Mouse (Mus musculus) CD8-positive naive resting alpha-beta T cell, adult 2 months (primary cell): ENCODE data around the gene Mtcl1.

Source experiments
- DNase-seq, 2 experiments: peaks; one replicate each; pipeline ENCODE4 v3.0.0; 2022; ENCODE audit warnings: low read depth in 2 of 2, low spot score in 2 of 2

Mtcl1 gene

DNA sequence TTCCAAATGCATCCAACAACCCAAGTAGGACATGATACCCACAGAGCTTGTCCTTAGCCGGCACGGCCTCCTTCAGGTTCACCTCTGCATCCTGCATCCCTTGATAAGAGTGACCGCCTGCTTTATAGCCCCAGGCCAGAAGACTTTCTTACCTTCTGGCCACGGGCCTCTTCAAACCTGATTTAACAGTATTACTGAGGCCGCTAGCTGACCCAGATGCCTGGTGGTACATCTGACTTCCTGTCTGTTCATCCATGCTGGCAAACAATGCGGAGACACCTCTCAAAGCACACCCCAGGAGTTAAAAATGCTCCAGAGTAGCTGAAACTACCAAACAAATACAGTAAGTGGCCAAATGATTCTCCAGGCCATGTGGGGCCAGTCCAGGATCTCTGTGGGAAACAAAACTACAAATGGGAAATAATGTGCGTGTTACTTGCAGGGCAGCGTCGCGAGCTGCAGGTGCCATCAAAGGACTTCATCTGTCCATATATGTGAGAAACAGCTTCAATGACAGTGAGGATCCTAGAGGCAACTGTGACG, 38.6 kb downstream of the Mtcl1 start:
- no peak for DNase-seq

DNA sequence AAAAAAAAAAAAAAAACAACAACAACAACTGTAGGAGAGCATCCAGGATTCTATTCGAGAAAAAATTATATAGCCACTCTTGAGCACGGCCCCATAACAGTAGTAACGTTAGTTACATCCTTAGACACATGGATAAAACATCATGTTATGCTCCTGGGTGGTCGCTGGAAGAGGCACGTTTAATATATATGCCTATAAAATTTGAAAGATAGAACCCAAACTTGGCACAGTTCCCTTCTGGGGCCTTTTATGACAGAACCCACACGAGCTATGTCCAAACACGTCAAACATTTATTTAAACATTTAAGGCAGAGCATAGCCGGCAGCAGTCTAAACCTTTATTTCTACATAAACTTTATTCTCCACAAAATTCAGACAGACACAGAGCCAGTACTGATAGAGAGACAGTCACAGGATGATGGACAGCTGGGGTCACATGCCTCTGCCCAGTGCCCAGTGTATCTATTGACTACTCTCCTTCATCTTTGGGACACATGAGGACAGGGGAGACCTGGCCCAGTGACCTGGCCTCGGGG, 40.4 kb downstream of the Mtcl1 start:
- no peak for DNase-seq

DNA sequence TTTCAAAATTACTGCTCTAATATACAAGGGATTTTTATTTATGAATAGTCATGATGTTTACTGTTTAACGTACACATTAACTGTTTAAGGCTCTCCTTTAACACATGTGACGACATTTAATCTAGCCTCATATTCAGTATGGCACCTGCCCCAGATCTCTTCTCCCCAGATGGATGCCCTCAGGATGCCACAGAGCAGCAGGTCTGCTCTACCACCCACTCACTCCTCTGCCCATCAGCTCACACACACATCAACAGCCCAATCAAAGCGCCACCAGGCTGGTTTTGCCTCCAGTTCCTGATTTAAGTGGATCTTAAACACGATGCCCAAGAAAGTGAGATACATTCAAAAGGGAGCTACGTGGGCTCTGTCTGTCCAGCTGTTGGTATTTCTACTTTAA, 41.1 kb downstream of the Mtcl1 start:
- DNase-seq, result no peak

DNA sequence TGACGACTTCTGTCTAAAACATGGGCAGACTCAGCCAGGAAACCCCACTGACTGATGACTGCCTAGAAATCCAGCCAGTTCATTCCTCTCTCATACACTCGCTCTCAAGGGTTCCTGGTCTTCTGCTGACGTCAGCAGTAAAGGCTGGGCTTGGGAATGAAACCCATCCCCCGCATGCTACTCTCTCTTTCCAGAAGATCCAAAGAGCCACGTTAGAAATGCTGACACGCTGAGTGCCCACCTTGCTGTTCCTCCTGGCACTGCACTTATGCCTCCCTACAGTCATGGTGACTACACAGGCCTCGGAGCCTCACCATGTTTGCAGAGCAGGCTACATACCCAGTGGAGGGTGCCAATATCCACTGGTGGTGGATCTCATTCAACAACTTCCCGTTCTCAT, 41.7 kb downstream of the Mtcl1 start:
- no peak for DNase-seq

DNA sequence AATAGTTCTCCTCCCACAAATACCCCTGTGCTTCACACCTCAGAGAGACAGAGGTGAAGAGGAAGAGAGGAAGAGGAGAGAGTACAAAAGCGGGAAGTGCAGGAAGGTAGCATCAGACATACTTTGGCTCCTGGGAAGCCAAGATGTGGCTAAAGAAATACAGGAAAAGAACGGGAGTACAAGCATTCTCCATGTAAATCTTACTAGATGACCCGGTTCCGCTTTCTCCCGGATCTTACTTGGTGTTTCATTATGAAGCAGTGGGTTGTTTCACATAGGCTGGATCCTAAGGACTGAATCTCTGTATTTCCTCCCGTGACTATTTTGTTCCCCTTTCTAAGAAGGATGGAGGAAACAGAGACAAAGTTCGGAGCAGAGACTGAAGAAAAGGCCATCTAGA, 43.9 kb downstream of the Mtcl1 start:
- DNase-seq, result no peak

DNA sequence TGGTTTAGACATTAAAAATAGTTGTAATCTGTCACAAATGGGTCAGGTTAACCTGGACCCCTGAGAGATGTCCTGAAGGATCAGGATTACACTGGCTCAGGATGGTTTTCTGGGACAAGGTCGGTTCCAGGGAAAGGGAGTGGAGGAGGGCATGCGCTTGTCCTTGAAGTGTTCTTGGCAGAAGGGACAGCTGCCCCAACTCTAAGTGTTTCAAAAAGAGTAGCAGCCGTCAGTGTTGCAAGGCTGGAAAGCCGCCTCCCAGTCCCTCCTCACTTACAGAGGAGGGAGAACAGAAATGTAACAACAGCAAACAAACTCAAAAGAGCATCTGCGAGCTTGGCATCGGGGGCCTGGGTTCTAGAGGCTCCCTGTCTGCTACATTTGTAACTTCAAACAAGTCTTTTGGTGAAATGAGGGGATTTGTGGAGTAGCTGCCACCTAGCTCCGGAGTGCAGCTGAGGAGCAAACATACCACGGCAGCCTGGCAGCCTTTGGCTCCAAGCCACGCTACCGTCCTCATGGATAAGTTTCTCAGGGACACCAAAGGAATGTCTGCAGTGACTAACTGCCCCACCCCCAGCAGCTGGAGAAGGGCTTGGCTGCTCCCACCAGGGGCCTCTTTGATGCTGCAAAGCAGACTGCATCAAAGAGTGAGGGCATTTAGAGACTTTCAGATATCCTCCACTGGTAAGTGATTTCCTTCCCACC, 44.5 kb downstream of the Mtcl1 start:
- no peak for DNase-seq

DNA sequence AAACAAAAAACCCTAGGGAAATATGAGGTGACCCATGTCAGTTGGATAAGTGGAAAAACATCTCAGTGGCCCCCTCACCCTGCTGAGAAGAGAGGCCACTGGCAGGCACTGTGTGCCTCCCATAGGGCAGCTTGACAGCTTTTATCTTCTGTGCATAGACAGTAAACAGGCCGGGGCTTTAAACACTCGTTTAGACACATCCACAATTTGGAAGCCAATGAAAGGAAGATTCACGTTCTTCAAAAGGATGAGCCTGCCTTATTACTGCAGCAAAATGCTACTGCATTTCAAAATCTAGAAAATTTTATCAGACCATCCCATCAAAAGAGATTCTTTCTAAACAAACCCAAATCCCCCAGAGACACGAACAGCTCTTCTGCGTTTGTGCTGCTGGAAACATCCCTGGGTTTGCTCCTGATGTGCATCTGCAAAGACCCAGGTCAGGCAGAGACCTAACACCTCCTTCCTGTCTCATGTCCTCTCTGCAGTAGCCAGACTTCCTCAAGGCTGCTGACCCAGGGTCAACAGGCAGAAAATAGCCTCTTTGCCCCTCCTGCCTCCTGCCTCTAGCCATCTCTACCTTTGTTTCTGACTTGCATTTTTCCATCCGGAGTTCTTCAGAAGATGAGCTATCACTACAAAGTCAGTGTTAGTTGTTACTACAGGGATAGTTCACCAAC, 46.6 kb downstream of the Mtcl1 start:
- DNase-seq, result no peak

DNA sequence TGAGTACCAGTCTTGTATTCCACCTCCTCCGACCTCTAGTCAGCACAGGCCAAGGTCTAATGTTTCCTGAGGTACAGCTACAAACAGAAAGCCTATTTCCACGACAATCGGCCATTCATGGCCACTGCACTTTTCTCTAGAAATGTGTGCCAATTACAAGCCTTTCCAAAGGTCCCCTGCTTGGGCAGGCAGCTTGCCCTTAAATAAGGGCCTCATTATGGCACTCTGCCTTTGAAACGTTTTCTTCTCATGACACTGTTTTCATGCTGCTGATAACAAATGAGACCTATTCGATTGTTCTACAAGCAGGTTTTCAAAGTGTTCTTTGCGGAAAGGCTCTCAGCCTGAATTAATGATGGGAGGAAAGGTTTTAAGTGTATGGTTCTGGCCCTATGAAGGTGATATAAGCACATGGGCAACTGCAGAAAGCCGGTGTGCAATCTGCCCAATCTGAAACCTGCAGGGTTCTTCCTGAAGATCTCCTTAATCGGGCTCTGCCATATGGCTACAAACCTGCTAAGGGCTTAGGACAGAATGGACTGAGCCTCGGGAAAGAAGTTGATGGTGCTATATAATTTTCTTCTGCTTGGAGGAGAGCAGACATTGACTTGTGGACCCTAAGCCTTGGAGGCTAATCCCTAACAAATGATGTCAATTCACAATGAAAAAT, 47.8 kb downstream of the Mtcl1 start:
- no peak for DNase-seq

DNA sequence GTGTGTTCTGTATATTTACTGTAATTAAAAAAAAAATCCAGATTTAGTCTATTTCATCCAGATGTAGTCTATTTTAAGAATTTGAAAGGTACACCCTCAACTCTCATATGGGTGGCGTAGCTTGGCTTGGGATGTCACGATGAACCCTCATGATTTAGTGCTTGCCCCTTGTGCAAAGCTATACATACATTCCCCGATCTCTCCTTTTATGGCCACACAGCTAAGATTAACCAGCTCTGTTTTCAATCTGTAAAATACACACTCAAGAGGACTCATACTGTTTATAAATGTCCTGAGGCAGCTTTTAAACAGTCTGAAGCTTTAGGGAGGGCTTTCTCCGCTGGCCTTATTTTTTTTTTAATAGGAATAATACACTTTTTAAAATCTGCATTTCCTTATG, 49.8 kb downstream of the Mtcl1 start:
- DNase-seq, result no peak

DNA sequence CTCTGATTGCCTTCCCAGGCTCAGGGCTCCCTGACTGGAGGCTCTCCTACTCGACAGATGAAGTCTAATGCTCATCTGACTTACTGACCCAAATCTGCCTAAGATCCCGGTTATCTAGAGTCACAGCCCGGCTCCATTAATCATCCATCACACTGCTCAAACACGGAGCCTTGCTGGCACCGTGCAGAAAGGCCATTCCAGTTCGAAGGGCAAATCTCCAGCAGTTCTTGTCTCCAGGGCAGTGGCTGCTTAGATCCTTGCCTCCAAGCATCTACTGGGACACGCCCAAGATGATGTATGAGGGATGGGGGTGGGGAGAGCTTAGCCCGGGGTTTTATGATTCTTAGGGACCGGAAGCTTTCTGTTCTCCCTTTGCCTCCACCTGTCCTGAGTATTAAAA, 55.0 kb downstream of the Mtcl1 start:
- DNase-seq, result no peak

DNA sequence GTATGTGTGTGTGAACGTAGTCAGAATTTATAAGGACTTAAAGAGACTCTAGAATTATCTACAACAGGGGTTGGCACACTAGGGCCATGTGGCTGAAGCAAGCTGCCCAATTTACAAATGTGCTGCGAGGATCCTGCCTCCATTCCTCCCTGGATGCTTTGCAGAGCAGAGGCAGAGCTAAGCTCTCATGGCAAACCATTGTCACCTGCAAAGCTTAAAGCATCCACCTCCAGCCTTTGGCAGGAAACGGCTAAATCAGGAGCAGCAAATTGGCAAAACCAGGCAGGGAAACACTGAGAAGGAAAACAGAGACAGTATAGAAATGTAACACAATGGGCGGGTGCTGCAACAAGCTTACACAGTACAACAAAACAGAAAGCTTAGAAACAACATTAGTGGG, 61.2 kb downstream of the Mtcl1 start:
- no peak for DNase-seq

DNA sequence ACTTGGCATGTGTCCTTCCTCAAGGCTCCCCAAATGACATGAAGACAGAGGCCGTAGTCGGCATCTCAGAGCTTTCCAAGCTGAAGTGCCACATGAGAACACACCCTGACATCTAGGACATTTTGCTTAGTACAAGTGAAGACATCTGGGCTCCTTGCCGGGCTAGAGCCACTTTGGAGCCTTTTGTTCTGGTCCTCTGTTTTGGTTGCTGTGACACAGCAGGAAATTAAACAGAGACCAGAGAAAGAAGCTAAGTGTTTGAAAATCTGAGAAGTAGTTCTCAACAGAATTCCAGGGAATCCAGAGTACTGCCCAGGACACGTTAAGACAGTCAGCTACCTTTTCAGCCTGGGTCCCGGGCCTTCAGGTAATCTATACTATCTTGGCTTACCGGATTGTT, 68.2 kb downstream of the Mtcl1 start:
- no peak for DNase-seq

DNA sequence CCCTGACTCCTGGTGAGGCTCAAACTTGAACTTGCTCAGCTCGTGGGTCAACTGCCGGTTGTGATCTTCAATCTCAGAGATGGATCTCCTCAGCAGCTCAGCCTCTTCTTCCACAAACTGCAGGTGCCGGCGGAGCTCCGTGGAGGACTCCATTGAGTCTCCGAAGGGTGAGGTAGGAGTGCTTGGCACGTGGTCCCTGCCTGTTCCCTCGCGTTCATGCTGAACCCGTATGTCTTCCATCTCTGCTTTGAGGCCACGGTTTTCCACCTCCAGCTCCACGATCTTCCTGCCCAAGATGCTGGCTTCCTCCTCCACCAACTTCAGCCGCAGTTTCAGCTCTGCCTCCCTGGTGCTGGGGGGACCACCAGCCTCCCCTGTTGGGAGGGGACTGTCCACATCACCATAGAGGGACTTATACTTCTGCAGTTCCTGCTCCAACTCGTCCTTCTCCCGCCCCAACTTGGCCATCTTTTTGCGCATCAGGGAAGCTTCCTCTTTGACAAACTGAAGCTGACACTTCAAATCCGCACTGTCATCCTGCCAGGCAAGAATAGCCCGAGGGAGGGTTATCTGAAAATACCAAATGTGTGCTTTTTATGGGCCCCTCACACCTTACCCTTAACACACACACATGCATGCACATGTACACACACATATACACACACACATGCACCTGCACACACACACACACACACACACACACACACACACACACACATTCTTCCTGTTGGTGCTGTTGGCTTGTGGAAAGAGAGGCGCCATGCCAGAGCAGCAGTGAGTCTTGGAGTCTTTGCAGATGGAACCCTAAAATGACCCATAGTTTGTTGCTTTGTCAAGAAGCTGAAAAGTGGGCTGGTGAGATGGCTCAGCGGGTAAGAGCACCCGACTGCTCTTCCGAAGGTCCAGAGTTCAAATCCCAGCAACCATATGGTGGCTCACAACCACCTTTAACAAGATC, 69.4 kb downstream of the Mtcl1 start:
- no peak for DNase-seq

DNA sequence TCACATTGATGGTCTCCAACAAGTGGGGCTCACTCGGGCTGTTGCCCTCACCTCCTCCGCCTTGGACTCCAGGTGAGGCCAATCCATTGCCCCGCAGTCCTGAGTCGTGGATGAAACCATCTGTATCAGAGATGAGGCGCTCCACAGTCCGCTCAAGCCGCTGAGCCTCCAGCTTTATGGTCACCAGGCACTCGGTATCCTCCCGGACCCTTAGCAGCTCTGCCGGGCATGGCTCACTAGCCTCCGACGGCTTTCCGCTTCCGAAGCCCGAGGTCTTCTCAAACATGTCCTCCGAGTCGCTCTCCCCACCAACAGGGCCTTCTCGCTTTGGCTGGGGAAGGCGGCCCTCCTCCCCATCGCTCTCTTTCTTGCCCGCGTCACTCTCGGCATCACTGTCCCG, 70.2 kb downstream of the Mtcl1 start:
- DNase-seq, result no peak

DNA sequence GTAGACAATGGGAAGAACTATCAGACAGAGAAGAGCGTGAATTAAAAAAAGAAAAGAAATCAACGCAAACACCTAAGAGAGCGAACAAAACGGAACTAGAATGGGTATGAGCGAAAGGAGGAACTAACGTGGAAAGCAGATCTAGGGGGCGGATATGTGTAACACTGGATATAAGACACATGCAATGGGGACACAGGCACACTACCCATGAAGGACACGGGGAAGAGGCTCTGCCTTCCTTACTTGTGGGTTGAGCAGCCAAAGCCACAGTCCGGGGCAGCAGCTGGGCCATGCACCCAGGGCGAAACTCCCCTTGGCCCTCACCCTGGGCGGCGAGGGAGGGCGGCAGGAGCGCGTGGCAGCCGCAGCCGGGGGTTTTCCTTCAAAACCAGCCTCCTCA, 71.4 kb downstream of the Mtcl1 start:
- no peak for DNase-seq

DNA sequence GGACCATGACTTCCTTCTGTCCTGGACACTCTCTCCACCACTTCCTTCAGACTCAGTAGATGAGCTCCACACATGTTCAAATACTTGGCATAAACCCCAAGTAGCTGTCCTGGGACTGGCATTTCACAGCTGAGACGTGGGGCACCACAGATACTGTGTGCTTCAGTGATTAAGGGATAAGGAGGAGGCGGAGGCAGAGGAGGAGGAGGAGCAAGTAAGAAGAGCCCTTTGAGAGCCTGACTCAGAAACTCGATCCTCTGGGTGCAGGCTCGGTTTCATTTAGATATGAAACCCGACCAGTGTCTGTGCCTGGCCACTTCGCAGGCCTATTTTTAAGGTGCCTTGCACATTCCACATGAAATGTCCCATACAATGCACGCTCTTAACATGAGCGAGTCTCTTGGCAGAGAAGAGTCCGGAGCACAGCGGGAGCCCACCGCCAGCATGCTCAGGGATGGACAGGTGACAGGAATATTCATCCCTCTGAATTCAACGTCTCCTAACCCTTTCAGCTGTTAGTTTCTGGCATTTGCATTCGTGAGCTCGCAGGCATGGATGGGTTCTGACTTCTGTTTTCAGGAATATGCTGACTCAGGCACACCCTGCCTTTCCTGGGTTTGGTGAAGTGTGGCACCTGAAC, 74.8 kb downstream of the Mtcl1 start:
- DNase-seq, result no peak

DNA sequence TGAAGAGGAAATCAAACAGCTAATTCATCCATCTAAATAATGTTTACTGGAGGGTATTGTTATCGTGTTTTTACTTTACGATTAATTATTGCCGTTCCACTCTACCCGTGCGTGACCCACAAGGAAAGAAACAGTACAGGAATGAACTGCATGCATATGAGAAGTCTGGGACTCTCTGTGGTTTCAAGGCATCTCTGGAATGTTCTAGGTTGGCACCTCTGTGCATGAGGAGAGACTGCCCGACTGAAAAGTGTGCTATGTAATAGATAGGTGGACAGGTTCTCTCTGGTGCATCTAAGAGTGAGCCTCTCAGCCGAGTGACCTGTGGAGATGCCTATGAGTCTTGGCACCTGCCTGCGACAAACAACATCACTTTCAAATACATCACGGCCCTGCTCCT, 78.7 kb downstream of the Mtcl1 start:
- no peak for DNase-seq

DNA sequence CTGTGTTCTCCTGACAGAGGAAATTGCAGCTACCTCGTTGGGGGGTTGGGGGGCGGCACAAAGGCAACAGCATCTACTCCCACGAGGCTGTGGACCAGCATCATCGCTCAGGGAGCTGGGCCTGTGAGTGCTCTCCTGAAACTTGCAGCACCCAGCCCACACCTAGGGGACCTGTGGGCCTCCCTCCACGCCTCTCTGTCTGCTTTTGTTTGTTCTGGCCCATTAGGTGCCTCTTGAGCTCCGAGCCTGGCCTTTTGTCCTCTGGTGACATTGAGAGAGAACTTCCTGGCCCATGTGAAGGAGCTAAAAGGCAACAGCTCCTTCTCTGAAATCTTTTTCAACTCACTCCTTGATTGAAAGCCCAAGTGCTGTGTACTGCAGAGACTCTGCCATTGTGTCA, 79.8 kb downstream of the Mtcl1 start:
- no peak for DNase-seq

DNA sequence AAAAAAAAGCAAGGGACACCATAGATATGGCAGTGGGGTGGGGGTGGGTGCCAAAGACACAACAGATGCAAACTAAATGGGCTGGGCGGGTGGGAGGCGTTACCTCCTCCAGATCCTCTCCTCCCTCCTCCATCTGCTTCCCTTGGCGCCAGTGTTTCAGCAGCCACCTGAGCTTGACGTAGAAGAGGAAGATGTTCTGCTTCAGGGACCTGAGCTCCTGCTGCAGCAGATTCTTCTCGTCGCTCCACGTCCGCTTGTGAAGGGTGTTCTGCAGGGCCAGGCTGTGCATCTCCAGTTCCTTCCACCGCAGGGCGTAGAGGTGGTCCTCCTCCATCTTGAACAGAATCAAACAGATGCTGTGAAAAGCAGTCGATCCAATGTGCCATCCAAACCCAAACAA, 81.4 kb downstream of the Mtcl1 start:
- no peak for DNase-seq

DNA sequence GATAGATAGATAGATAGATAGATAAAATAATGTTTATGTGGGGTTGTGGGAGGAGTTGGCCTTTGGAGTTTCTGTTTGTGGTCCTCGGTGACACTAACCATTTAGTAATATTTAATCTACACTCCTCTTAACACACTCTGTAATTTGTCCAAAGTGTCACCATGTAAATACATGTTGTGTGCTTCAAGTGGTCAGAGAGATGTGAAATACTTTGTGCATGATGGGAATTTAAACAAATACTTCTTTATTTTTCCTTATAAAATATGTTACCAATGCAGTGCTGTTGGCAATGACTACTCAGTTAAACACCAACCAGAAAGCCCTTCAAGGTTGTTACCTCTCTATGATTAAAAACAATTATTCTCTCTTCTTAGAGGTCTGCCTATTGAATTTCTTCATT, 83.9 kb downstream of the Mtcl1 start:
- DNase-seq, result no peak

DNA sequence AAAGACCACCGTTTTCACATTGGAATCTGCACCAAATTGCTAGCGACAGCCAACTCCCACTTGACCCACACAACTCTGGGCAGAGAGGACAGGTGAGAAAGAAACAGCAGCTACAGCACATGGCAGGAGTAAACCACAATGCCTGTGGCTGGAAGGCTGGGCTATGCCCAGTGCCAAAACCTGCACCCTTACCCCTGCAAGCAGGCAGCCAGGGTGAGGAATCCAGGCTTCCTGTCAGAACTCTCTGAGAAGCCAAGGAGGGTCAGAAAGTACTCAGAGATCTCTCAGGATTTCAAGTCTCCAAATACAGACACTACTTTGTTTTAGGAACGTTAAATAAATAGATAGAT, 84.3 kb downstream of the Mtcl1 start:
- no peak for DNase-seq
